Mouse (Mus musculus) brain, embryonic 14.5 days (tissue): ENCODE measurements at regions not wholly inside any gene's neighbourhood (a gene's known extent, or its start where the extent isn't known, plus 50 kb on each side); places are given as distances from the start of the nearest gene placed in this dataset.

Experiments
- CTCF ChIP-seq: fragments of 200-500 bp; IDR thresholded peaks from 2 replicates; pipeline ENCODE4 v1.5.1; 2012; ENCODE audit warnings: inconsistent platforms, mild to moderate bottlenecking, moderate library complexity, borderline replicate concordance; ENCODE audit not compliant: insufficient read depth, insufficient read length; ENCODE audit errors: extremely low read depth
- POLR2A ChIP-seq: fragments of 200-500 bp; IDR thresholded peaks from 2 replicates; pipeline ENCODE4 v1.6.1; 2012; ENCODE audit warnings: mild to moderate bottlenecking, inconsistent platforms, borderline replicate concordance; ENCODE audit not compliant: poor library complexity, insufficient read depth, insufficient read length, severe bottlenecking; ENCODE audit errors: extremely low read depth

DNA sequence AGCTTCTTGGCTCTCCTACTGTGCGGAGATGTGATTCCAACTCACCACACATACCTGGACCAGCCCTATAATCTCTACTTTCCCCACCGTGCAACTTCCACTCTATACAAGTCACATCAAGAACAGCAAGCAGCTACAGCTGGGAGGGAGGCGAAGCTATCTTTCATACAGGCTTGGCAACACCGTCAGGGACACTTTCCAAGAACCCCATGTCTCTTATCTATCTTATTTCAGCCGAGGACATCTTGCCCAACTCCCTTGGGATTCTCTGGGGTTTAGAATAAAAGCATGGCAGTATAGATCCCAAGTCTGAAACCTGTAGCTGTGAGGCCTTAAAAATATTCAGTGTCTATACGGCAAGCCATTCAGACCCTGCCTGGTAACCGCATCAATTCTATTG is 341.5 kb upstream of the Tbx3 start:
- TF ChIP-seq CTCF: no peak
- no peak for TF ChIP-seq POLR2A
